Mouse (Mus musculus): ENCODE measurements around the gene Pkmyt1. TPM values are rescaled to one million over a fixed set of nuclear protein-coding genes. Genes with fewer than 3 reads are reported as not detected.

The Pkmyt1 gene
- polyA plus RNA-seq, 1 experiment from 2014 or later = 22.6 TPM

DNA sequence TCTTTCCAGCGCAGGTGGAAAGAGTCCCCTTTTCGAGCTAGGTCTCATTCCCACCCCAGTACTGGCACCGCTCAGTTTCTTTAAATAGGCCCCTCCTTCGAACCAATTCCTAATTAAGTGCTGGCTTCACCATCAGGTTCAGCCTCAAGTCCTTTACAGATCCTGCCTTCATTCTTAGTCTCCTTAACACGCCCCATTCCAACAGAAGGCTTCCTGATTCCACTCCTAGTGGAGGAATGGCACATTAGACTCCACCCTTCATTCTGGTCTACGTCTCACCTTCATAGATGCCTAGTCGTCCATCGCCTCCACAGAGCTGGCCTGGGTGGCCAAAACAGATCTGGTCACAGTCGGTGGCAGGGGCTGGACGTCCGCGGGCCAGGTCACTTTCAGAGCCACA is 16.8 kb downstream of the Pkmyt1 start:
- no peaks in the 10 kb centered on the region for H3K36me3 ChIP-seq (replicated peaks)
- peaks cover 64% of the 10 kb centered on the region for H3K27me3 ChIP-seq (replicated peaks)
- peak overlapping the region; percentile 22; the same call in 1 of the 2 replicates for H3K4me3 ChIP-seq
- 63% methylated on average over 12 of the region's 12 CpGs for WGBS
- H3K9me3 ChIP-seq = no peaks in the 10 kb centered on the region
- H3K4me2 ChIP-seq = no peak overlapping the region
- H3K27ac ChIP-seq = no peak overlapping the region
- H3K4me1 ChIP-seq = peaks cover 48% of the 10 kb centered on the region
- no peak for ATAC-seq (replicated peaks)
- H3K9ac ChIP-seq = no peak overlapping the region

- H3K9me3 ChIP-seq = no peaks in the 10 kb centered on the region
- H3K4me3 ChIP-seq = no peak overlapping the region
- H3K4me1 ChIP-seq = peaks cover 37% of the 10 kb centered on the region
- no peak overlapping the region for H3K4me2 ChIP-seq
- no peak overlapping the region for H3K9ac ChIP-seq
- WGBS = 21% methylated on average over 8 of the region's 8 CpGs
- H3K27me3 ChIP-seq (replicated peaks) = peaks cover 64% of the 10 kb centered on the region
- H3K27ac ChIP-seq = no peak overlapping the region
- no peaks in the 10 kb centered on the region for H3K36me3 ChIP-seq (replicated peaks)
- no peak for ATAC-seq (replicated peaks)
Observed at GRCm38 (mm10) chr17:23744076-23744475, 17.9 kb downstream of the Pkmyt1 start.

GRCm38 (mm10) chr17:23744651-23745050 is 18.5 kb downstream of the Pkmyt1 start:
- WGBS = 3% methylated on average over 14 of the region's 14 CpGs
- H3K4me1 ChIP-seq = peaks cover 33% of the 10 kb centered on the region
- no peaks in the 10 kb centered on the region for H3K9me3 ChIP-seq
- no peak for ATAC-seq (replicated peaks)
- no peaks in the 10 kb centered on the region for H3K36me3 ChIP-seq (replicated peaks)
- H3K27ac ChIP-seq = no peak overlapping the region
- peak overlapping the region; percentile 45 for H3K4me3 ChIP-seq
- peak overlapping the region; percentile 86 for H3K4me2 ChIP-seq
- H3K9ac ChIP-seq = no peak overlapping the region
- H3K27me3 ChIP-seq (replicated peaks) = peaks cover 64% of the 10 kb centered on the region

GRCm38 (mm10) chr17:23745301-23746251 is 19.4 kb downstream of the Pkmyt1 start, which contains the start of gene Kremen2:
Kremen2 (minus strand) TSS chr17:23745833.
- Histone ChIP-seq H3K4me3 (peak within 1 kb of the TSS; percentile 45), H3K27ac (no peak within 1 kb of the TSS), H3K4me1 (peaks cover 31% of the 10 kb centered on the region), H3K9me3 (no peaks in the 10 kb centered on the region), H3K36me3 (replicated peaks) (no peaks in the 10 kb centered on the region), H3K9ac (peak within 1 kb of the TSS; percentile 53), H3K4me2 (peak within 1 kb of the TSS; percentile 86), H3K27me3 (replicated peaks) (peaks cover 63% of the 10 kb centered on the region)
- peak; percentile 43; the same call in 1 of the 2 replicates for ATAC-seq (replicated peaks)
- 1% methylated on average over 44 of the region's 45 CpGs for WGBS

DNA sequence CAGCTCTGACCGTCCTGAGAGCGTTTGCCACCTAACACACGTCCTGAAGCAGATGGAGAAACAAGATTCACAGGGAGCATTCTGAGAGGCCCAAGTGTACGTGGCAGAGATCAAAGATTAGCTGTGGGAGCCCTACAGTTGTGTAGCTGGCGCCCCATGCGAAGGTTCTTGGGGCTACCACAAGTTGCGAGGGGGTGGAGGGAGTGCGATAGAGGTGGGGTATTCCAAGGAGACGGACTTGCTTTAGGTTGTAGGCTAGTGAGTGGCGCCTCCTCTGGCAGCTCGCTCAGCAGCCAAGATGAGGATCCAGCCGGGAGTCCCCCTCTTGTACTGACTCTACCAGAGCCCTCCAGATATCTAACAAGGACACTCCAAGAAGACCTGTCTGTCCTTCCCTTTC is 20.2 kb downstream of the Pkmyt1 start:
- WGBS = 3% methylated on average over 12 of the region's 12 CpGs
- H3K27ac ChIP-seq = no peak overlapping the region
- H3K27me3 ChIP-seq (replicated peaks) = peaks cover 56% of the 10 kb centered on the region
- no peaks in the 10 kb centered on the region; the same call in 1 of the 2 replicates for H3K36me3 ChIP-seq (replicated peaks)
- no peaks in the 10 kb centered on the region for H3K9me3 ChIP-seq
- H3K9ac ChIP-seq = no peak overlapping the region
- peak overlapping the region; percentile 45; the same call in 1 of the 2 replicates for H3K4me3 ChIP-seq
- ATAC-seq (replicated peaks) = no peak; the same call in 1 of the 2 replicates
- peak overlapping the region; percentile 86 for H3K4me2 ChIP-seq
- peaks cover 27% of the 10 kb centered on the region for H3K4me1 ChIP-seq

GRCm38 (mm10) chr17:23746767-23747166 is 20.6 kb downstream of the Pkmyt1 start:
- no peak overlapping the region for H3K4me3 ChIP-seq
- no peaks in the 10 kb centered on the region for H3K9me3 ChIP-seq
- no peak overlapping the region for H3K27ac ChIP-seq
- no peak overlapping the region for H3K9ac ChIP-seq
- H3K4me1 ChIP-seq = peaks cover 27% of the 10 kb centered on the region
- WGBS = 89% methylated on average over 3 of the region's 3 CpGs
- H3K36me3 ChIP-seq (replicated peaks) = no peaks in the 10 kb centered on the region; the same call in 1 of the 2 replicates
- H3K27me3 ChIP-seq (replicated peaks) = peaks cover 52% of the 10 kb centered on the region
- no peak for ATAC-seq (replicated peaks)
- H3K4me2 ChIP-seq = no peak overlapping the region

GRCm38 (mm10) chr17:23747471-23747870 is 21.3 kb downstream of the Pkmyt1 start:
- no peak overlapping the region for H3K4me3 ChIP-seq
- H3K27ac ChIP-seq = no peak overlapping the region
- H3K4me2 ChIP-seq = no peak overlapping the region
- no peaks in the 10 kb centered on the region for H3K9me3 ChIP-seq
- peaks cover under 1% of the 10 kb centered on the region for H3K36me3 ChIP-seq (replicated peaks)
- peaks cover 45% of the 10 kb centered on the region for H3K27me3 ChIP-seq (replicated peaks)
- no peak for ATAC-seq (replicated peaks)
- H3K9ac ChIP-seq = no peak overlapping the region
- 85% methylated on average over 3 of the region's 3 CpGs for WGBS
- peaks cover 21% of the 10 kb centered on the region for H3K4me1 ChIP-seq

- no peak for ATAC-seq (replicated peaks)
- H3K9ac ChIP-seq = no peak overlapping the region
- no peak overlapping the region for H3K27ac ChIP-seq
Observed at GRCm38 (mm10) chr17:23748026-23748425, 21.9 kb downstream of the Pkmyt1 start.

DNA sequence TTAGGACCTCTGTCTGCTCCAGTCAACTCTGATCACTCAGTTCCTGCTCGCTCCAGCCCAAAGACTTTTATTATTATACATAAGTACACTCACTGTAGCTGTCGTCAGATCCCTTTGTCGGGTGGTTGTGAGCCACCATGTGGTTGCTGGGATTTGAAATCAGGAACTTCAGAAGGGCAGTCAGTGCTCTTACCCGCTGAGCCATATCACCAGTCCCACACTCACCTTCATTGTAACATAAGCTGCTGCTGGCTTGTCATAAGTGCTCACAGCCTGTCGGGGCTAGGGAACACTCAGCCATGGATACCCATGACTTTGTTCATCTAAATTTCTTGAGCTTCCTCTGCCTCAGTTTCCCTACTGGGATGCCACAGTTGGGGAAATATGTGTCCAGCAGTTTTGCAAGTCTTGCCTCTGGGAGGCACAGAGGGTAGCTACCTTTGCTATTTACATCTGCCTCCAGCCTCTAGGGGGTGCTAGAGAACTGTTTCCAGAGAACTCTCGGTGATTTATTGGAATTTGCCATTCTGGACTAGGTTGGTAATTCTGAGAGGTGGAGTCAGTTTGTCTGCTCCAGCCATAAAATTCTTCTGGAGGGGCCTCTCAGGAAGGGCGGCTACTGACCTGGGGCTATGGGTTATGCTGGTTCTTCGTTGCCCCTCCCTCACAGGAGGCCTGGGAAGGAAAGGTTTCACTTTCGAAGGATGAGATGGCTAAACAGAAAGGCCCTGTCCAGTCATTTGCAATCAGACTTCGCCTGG is 22.7 kb downstream of the Pkmyt1 start:
- peaks cover 31% of the 10 kb centered on the region for H3K27me3 ChIP-seq (replicated peaks)
- H3K4me2 ChIP-seq = no peak overlapping the region
- H3K9me3 ChIP-seq = no peaks in the 10 kb centered on the region
- ATAC-seq (replicated peaks) = no peak
- H3K9ac ChIP-seq = no peak overlapping the region
- peaks cover 14% of the 10 kb centered on the region for H3K36me3 ChIP-seq (replicated peaks)
- WGBS = 37% methylated on average over 10 of the region's 10 CpGs
- no peak overlapping the region for H3K27ac ChIP-seq
- peaks cover 19% of the 10 kb centered on the region for H3K4me1 ChIP-seq
- no peak overlapping the region for H3K4me3 ChIP-seq

More at GRCm38 (mm10) chr17:23748026-23748425, 21.9 kb downstream of the Pkmyt1 start:
- H3K27me3 ChIP-seq (replicated peaks) = peaks cover 39% of the 10 kb centered on the region
- H3K4me3 ChIP-seq = no peak overlapping the region
- peaks cover 19% of the 10 kb centered on the region for H3K4me1 ChIP-seq
- no peaks in the 10 kb centered on the region for H3K9me3 ChIP-seq
- H3K36me3 ChIP-seq (replicated peaks) = peaks cover 6% of the 10 kb centered on the region
- WGBS = 49% methylated on average over 6 of the region's 6 CpGs
- no peak overlapping the region for H3K4me2 ChIP-seq

GRCm38 (mm10) chr17:23749400-23750191 is 23.5 kb downstream of the Pkmyt1 start:
- ATAC-seq (replicated peaks) = no peak
- WGBS = 82% methylated on average over 11 of the region's 11 CpGs
- Histone ChIP-seq H3K4me1 (peaks cover 18% of the 10 kb centered on the region), H3K27ac (no peak overlapping the region), H3K4me2 (no peak overlapping the region), H3K9ac (no peak overlapping the region), H3K36me3 (replicated peaks) (peaks cover 21% of the 10 kb centered on the region), H3K9me3 (no peaks in the 10 kb centered on the region), H3K4me3 (no peak overlapping the region), H3K27me3 (replicated peaks) (peaks cover 25% of the 10 kb centered on the region)

- H3K4me1 ChIP-seq = no peaks in the 10 kb centered on the region
- no peaks in the 10 kb centered on the region for H3K27me3 ChIP-seq (replicated peaks)
- H3K36me3 ChIP-seq (replicated peaks) = peaks cover 71% of the 10 kb centered on the region
- H3K9me3 ChIP-seq = no peaks in the 10 kb centered on the region
- no peak overlapping the region for H3K27ac ChIP-seq
- no peak overlapping the region for H3K4me2 ChIP-seq
- WGBS = 93% methylated on average over 13 of the region's 13 CpGs
- H3K9ac ChIP-seq = no peak overlapping the region
- H3K4me3 ChIP-seq = no peak overlapping the region
- no peak for ATAC-seq (replicated peaks)
Observed at GRCm38 (mm10) chr17:23755689-23756088, 29.6 kb downstream of the Pkmyt1 start.
